Mouse (Mus musculus) adrenal gland, adult (tissue): ENCODE data around the gene Odaph.

Source experiments
- DNase-seq, 2 experiments: peaks; one replicate each; pipeline ENCODE4 v3.0.0; 2022 to 2023; ENCODE audit warnings: low spot score in 1 of 2; ENCODE audit not compliant: inconsistent age in 2 of 2

Gene Odaph

DNA sequence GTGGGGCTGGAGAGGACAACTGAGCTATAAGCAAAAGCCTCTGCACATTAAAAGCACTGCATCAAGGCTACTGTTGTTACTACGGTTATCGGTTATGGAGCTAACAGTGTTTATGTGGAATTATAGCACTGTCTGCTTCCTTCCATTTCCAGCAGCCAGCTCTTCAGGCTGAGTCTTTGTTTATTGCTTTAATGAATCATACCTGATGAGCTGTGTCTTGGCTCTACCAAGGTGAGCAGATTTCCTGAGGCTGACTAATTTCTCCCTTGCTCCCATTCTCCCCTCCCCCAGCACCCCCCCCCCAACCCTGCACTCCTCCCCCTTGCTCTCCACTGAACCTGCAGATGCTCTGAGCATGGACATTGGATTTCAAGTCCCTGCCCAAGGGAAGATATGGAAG, 524 bp downstream of the Odaph start:
- DNase-seq, result no peak

DNA sequence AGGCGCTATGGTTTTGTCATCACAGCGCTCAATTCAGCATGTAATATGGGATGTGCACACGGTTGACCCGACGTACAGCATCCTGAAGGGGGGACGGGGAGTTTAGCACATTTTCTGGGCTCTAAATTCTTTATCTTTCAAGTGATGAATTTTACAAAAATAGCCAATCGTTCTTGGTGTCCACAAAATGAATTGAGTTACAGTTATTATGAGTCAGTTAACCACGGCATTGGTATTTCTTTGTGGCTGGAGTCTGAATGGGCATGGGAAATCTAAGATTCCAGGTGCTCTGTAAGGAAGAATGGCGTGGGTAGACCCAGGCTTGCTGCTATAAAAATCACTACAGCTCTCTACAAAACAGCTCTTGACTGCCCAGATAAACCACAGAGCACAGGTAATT, 2.0 kb downstream of the Odaph start:
- no peak for DNase-seq

DNA sequence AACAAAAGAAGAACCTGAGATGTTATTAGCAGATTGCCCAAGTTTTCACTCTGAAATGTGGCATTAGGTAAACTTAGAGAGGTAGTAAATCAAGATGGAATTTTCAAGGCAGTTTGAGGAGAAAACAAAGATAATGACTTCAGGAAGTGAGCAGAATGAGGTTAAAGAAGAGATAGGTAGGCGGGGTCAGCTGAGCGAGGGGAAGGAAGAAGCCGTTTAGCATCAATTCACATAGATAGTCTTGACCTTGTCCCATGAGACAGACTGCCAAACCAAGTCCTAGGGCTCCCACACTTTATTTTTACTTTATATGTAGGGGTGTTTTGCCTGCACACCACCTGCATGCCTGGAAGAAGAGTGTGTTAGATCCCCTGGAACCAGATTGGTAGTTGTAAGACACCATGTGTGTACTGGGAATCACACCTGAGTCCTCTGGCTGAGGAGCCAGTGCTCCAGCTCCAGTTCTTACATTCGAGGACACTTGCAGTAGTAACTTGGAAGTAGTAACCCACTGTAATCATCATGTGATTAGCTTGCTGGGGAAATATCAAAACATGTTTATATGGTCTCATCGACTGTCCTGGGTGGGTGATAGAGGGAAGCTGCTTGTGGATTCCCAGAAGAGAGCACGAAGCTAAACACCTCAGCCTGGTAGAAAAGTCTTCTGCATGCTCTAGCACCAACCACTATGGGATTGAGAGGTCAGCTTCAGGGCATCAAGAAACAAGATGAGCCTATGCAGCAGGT, 4.1 kb downstream of the Odaph start:
- no peak for DNase-seq

DNA sequence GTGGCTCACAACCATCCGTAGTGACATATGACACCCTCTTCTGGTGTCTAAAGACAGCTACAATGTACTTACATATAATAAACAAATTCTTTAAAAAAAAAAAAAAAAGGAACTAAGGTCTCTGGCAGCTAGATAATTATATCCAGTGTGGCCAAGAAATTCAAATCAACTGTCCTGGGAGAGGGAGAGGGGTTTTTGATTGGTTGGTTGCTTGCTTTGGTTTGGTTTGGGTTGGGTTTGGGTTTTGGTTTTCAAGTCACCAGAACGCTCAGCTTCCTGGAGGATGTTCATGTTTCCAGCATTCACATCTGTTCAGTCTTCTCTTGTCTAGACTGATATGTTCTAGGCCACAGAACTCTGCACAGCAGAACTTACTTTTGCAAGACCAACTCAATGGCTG, 5.8 kb downstream of the Odaph start:
- DNase-seq, result no peak

GRCm38 (mm10) chr5:91994546-91994945, 7.3 kb downstream of the Odaph start:
- peak; percentile 9 to 46 for DNase-seq

DNA sequence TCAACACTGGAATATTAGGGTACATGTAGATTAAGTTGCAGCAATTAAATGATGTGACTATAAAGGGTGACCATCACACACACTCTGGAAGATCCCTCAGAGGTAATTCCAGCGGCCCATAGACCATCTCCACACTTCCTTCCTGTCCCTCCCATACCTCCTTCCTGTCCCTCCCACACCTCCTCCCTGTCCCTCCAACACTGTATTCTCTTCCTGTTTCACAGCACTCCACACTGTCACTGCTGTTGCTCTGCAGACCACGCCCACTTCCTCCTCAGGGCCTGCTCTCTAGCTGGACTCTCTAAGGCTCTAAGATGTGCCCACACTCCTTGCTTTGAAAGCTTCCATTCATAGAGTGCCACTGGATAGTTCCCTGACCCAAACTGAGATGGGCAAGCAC, 13.5 kb downstream of the Odaph start:
- DNase-seq, result peak; percentile 4 to 28

DNA sequence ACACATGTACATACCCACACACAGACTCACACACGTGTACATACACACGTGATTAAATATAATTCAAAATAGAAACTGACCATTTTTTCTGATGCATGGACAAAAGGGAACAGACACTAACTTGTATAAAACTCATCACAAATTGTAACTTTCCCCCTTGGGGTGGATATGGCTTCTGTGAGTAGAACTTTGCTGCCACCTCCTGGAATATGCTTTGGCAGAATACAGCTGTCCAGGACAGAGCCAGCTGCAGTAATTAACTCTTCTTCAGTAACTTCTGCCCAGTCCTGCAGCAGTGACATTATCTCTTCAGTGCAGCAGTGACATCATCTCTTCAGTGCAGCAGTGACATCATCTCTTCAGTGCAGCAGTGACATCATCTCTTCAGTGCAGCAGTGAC, 15.7 kb downstream of the Odaph start:
- DNase-seq, result peak in 1 of 2 experiments; percentile 61

DNA sequence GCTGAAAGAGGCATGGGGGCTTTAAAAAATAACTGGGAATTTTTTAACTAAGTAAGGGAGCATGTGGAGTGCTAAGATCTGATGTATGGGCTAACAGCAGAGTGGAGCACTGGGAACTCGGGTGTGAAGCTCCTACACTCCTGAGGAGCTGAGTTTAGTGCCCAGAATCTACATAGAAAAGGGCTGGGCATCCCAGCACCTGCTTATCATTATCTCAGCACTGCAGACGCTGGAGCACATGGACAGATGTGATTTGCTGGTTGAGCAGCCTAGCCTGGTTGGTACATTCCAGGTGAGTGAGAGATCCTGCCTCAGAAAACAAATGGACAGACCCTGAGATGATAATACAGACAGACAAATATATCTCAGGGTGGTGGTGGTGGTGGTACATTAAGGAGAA, 22.6 kb downstream of the Odaph start:
- no peak for DNase-seq

- DNase-seq, result no peak
Measured at GRCm38 (mm10) chr5:92011756-92012155, 24.5 kb downstream of the Odaph start.

DNA sequence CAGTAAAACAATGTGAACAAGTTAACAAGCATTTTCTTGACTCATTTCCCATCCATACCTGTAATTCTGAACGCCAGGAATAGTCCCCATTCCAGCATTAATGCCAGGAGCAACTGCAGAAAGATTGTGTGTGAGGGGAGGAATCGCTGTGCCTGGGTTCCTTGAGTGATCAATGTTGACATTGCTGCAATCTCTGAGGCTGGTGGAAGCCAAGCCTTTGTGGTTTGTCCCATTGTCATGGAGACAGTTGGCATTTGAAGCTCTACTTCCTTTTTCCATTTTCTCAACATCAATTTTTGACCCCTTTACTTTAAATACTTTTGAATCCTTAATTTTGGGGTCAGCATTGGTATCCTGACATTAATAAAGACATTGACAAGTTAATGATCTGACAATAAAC, 32.7 kb downstream of the Odaph start:
- DNase-seq, result no peak

DNA sequence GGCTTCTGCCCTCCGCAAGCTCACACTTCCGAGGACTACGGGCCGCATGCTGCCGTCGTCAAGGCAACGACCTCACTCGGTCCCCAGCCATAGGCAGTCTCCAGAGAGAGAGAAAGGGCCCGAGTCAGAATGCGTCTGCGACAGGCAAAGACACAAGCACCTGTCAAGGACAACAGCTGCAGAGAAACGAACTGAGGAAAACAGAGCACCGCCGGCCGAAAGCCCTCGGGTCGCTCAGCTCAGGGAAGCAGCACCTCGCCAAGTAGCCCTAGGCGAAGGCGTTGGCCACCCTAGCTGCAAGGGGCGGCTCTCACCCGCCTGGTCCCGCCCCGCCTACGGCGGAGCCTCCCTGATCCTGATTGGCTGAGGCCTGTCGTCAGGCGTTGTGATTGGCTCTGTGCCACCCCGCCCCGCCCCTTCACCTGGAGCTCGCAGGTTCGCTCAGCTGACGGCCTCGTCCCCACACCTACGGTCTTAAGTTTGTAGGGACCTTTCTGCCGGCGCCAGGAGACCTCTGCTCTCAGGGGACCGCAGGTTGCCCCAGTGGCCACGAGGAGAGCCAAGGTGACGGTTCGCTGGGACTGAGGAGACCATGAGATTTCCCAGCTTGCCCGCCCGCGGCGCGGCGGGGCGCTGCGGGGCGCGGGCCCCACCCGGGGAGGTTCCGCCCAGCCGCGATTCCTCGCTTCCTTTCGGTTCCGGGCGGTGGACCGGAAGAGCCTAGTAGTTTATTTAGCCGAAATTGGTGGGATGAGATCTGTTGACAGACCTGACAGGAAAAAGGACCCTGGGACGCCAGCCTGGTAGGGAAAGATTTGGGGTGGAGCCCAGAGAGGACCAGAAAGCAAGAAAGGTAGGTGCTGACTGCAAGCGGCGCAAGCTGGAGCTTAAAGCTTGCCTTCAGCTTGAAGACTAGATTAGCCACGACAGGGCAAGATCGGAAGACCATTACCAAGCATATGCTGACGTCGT, 55.4 kb downstream of the Odaph start:
- peak; percentile 95 to 99 for DNase-seq

DNA sequence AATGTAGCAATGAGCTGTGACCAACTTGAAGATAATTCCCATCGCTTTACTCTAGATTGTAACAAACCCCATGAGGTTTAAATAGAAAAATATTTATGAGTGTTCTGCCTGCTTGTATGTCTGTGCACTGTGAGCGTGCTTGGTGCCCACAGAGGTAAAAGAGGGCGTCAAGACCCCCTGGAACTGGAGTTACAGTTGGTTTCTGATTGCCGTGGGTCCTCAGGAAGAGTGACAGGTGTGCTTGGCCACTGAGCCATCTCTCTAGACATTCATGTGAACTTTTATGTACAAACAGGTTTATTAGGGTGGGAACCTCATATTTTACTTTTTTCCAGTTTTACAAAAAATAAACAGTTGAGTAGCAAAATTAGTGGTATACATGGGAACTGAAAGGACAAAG, 56.5 kb downstream of the Odaph start, which contains the start of gene Cdkl2:
TSS of gene Cdkl2 (minus strand) at position 101 of the 400 bp plus-strand sequence.
- no peak for DNase-seq
